Mouse (Mus musculus): ENCODE measurements around the gene Cacna2d1.

- TF ChIP-seq CTCF (IDR thresholded peaks at IDR 0.05; ENCODE audit: low read depth) (no peak), EP300 (IDR thresholded peaks at IDR 0.05; ENCODE audit: low read depth) (no peak)
Measured at GRCm38 (mm10) chr5:16293825-16294224, 359.3 kb downstream of the Cacna2d1 start.
